Mouse (Mus musculus) thymus, adult 2 months (tissue): Measurements from ENCODE around the gene Gstm7.

ENCODE experiments used
- CTCF ChIP-seq: fragments of 200-500 bp; IDR thresholded peaks from 2 replicates; pipeline ENCODE4 v1.5.1; 2012; ENCODE audit warnings: mild to moderate bottlenecking, control low read depth, low read length, moderate library complexity, borderline replicate concordance; ENCODE audit not compliant: control insufficient read depth, poor library complexity, insufficient read depth; ENCODE audit errors: extremely low read depth
- POLR2A ChIP-seq: fragments of 200-500 bp; IDR thresholded peaks from 2 replicates; pipeline ENCODE4 v1.6.1; 2012; ENCODE audit warnings: mild to moderate bottlenecking, low read length, control low read depth, moderate library complexity; ENCODE audit not compliant: control insufficient read depth, poor library complexity, insufficient read depth; ENCODE audit errors: extremely low read depth

- TF ChIP-seq CTCF (peak; percentile 76; the same call in 1 of the 2 replicates), POLR2A (no peak)
Measured at GRCm38 (mm10) chr3:107939403-107939802, 7.8 kb upstream of the Gstm7 start.
